In the genomic region with DNA sequence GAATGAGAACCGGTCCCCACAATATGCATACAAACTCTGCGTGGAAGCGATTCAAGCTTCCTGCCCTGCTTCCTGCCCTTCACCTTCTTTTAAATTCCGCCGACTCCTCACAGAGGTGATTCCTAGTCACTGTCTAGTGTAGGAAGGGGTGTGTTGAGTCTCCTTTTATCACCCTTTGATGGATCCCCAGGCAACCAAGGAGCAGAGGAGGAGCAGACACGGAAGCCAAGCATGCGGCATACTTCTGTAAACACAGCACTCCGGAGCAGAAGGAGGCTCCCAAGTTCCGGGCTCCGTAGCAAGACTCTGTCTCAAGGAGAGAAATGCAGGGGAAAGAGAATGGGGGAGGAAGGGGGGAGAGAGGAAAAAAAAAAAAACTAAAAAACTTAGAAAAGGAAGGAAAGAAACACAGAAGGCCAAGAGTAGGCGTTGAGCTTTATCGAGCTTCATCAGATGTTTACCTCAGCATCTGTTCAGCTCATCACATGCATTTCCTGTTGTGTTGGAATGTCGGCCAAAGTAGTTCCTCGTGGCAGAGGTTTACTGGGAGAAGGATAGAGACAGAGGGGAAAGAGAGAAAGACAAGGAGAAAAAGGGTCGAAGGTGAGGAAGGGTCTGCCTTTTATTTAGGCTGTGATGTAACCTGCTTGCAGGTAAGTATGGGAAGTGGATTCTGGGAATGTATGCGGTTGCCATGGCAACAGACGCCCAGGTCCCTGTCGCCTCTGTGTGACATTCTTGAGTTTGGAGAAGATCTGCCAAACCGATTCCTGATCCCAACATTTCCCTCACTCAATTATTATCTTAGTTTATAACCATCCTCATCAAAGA, we compare ENCODE assay signal across 9 mouse cellular contexts. TPM values are rescaled to one million over a fixed set of nuclear protein-coding genes. Genes with fewer than 3 reads are reported as not detected.
DNase-seq lines count a peak whose midpoint lies in the region; ATAC-seq and TF ChIP-seq lines count a peak whose summit lies in the region.
"Had no signal": no experiment of that assay in that cellular context is flagged by ENCODE, and none has a peak within 500 bp of the region (broad histone marks: within the 10 kb centered on the region; RNA-seq: fewer than 3 reads in every experiment).

No protein-coding gene starts in this region.

- peak in 1 of 2 experiments; percentile 15 for DNase-seq in left cerebral cortex, adult 2 months (ENCODE audit: extremely low spot score in 1 of 2, low spot score in 2 of 2)
- no peak for DNase-seq in left cerebral cortex, adult 11 months (ENCODE audit: low spot score)
- DNase-seq in forebrain, embryonic 11.5 days (ENCODE audit: low spot score), result no peak
- DNase-seq in hindbrain, postnatal 0 days (ENCODE audit: low spot score), result peak; percentile 67
- peak; percentile 25 for DNase-seq in lung, postnatal 10 days
- DNase-seq in cerebellum, adult 9-10 months, result no peak

- intact Hi-C loops in left cerebral cortex, adult 2 months (cut with DNase I), result no loop called here

- H3K36me3 ChIP-seq in forebrain, embryonic 11.5 days (ENCODE audit: control insufficient read depth, insufficient read depth, low read length), result no peaks in the 10 kb centered on the region
- H3K36me3 ChIP-seq in hindbrain, postnatal 0 days (ENCODE audit: insufficient read depth, low read length), result no peaks in the 10 kb centered on the region
- H3K36me3 ChIP-seq in stomach, embryonic 16.5 days (ENCODE audit: control insufficient read depth, insufficient read depth, low read length), result no peaks in the 10 kb centered on the region

- no peak overlapping the region for H3K9ac ChIP-seq in forebrain, embryonic 11.5 days (ENCODE audit: low read length)
- H3K9ac ChIP-seq in hindbrain, postnatal 0 days (replicated peaks; ENCODE audit: low read length), result no peak overlapping the region
- H3K9ac ChIP-seq in stomach, embryonic 16.5 days (ENCODE audit: low read length), result peak overlapping the region; percentile 59; the same call in 1 of the 2 replicates

- H3K27ac ChIP-seq in left cerebral cortex, adult 2 months, result no peak overlapping the region
- H3K27ac ChIP-seq in forebrain, embryonic 11.5 days (ENCODE audit: low read depth, low read length), result no peak overlapping the region
- no peak overlapping the region for H3K27ac ChIP-seq in hindbrain, postnatal 0 days
- no peak overlapping the region for H3K27ac ChIP-seq in stomach, embryonic 16.5 days (ENCODE audit: low read length)

- no peak for TF ChIP-seq CTCF in left cerebral cortex, adult 2 months (IDR thresholded peaks at IDR 0.05)
- no peak for TF ChIP-seq CTCF in hindbrain, postnatal 0 days (IDR thresholded peaks at IDR 0.05; ENCODE audit: low read depth)

- H3K27me3 ChIP-seq in forebrain, embryonic 11.5 days (ENCODE audit: control insufficient read depth, insufficient read depth, low read length), result no peaks in the 10 kb centered on the region; the same call in 1 of the 2 replicates
- no peaks in the 10 kb centered on the region for H3K27me3 ChIP-seq in hindbrain, postnatal 0 days (ENCODE audit: insufficient read depth, low read length)
- H3K27me3 ChIP-seq in stomach, embryonic 16.5 days (ENCODE audit: control insufficient read depth, insufficient read depth, low read length), result no peaks in the 10 kb centered on the region; the same call in 1 of the 2 replicates

- H3K4me1 ChIP-seq in forebrain, embryonic 11.5 days (replicated peaks; ENCODE audit: control insufficient read depth, insufficient read depth, low read length), result no peaks in the 10 kb centered on the region
- H3K4me1 ChIP-seq in hindbrain, postnatal 0 days (ENCODE audit: insufficient read depth, low read length), result no peaks in the 10 kb centered on the region
- peaks cover 4% of the 10 kb centered on the region; the same call in 1 of the 2 replicates for H3K4me1 ChIP-seq in stomach, embryonic 16.5 days (ENCODE audit: control insufficient read depth, insufficient read depth, low read length)

- 15% methylated on average over 19 of the region's 19 CpGs for WGBS in forebrain, embryonic 11.5 days
- 12% methylated on average over 19 of the region's 19 CpGs for WGBS in hindbrain, postnatal 0 days
- 5% methylated on average over 19 of the region's 19 CpGs for WGBS in stomach, embryonic 16.5 days

- H3K4me2 ChIP-seq in forebrain, embryonic 11.5 days (ENCODE audit: low read depth, low read length, severe bottlenecking), result peak overlapping the region; percentile 37
- H3K4me2 ChIP-seq in hindbrain, postnatal 0 days (ENCODE audit: low read depth, low read length), result peak overlapping the region; percentile 57
- H3K4me2 ChIP-seq in stomach, embryonic 16.5 days (ENCODE audit: low read depth, low read length), result peak overlapping the region; percentile 64

- H3K9me3 ChIP-seq in forebrain, embryonic 11.5 days (ENCODE audit: control insufficient read depth, low read length), result no peaks in the 10 kb centered on the region
- no peaks in the 10 kb centered on the region for H3K9me3 ChIP-seq in hindbrain, postnatal 0 days (ENCODE audit: low read length)
- H3K9me3 ChIP-seq in stomach, embryonic 16.5 days (replicated peaks; ENCODE audit: control insufficient read depth, low read length), result no peaks in the 10 kb centered on the region

- no peak for ATAC-seq in forebrain, embryonic 11.5 days (replicated peaks; ENCODE audit: low FRiP score)
- no peak for ATAC-seq in hindbrain, postnatal 0 days
- ATAC-seq in stomach, embryonic 16.5 days (ENCODE audit: insufficient read depth, low FRiP score), result no peak
- ATAC-seq in activated CD4-positive, CD25-positive, alpha-beta regulatory T cell, adult 4 months, result no peak

- H3K4me3 ChIP-seq in left cerebral cortex, adult 2 months, result peak overlapping the region; percentile 28; the same call in 1 of the 2 replicates
- peak overlapping the region; percentile 10; the same call in 1 of the 2 replicates for H3K4me3 ChIP-seq in forebrain, embryonic 11.5 days (ENCODE audit: low read depth, low read length)
- peak overlapping the region; percentile 25 for H3K4me3 ChIP-seq in hindbrain, postnatal 0 days (ENCODE audit: low read length)
- H3K4me3 ChIP-seq in stomach, embryonic 16.5 days (replicated peaks; ENCODE audit: low read length), result peak overlapping the region; percentile 40

RNA-seq across cellular contexts. Expression of a gene that starts 3.7 kb away (rescaled TPM):
- total RNA-seq in left cerebral cortex, adult 2 months (2021), result not detected
- polyA plus RNA-seq in forebrain, embryonic 11.5 days (2014; fragmentation: Nextera tagmentation; extraction: Ambion mirVana), result not detected in 2 replicates
- total RNA-seq in hindbrain, postnatal 0 days (2014; rRNA removed), result not detected in 2 replicates
- polyA plus RNA-seq in hindbrain, postnatal 0 days (2015; fragmentation: Nextera tagmentation; extraction: Ambion mirVana), result not detected in 2 replicates
- polyA plus RNA-seq in stomach, embryonic 16.5 days (2015; fragmentation: Nextera tagmentation; extraction: Ambion mirVana), result not detected in 2 replicates
- not detected for polyA plus RNA-seq in activated CD4-positive, CD25-positive, alpha-beta regulatory T cell, adult 4 months (2017; shearing (Covaris generic))
- total RNA-seq: layer of hippocampus, adult 18-20 months had no signal

RNA-seq across cellular contexts. Expression of a gene that starts 20.2 kb away (rescaled TPM):
- total RNA-seq in left cerebral cortex, adult 2 months (2021), result 10 to 100 TPM; 57.2 to 70.8 TPM
- polyA plus RNA-seq in forebrain, embryonic 11.5 days (2014; fragmentation: Nextera tagmentation; extraction: Ambion mirVana), result 133 and 145 TPM in 2 replicates
- total RNA-seq in hindbrain, postnatal 0 days (2014; rRNA removed), result 189 and 200 TPM in 2 replicates
- polyA plus RNA-seq in hindbrain, postnatal 0 days (2015; fragmentation: Nextera tagmentation; extraction: Ambion mirVana), result 100 and 106 TPM in 2 replicates
- polyA plus RNA-seq in stomach, embryonic 16.5 days (2015; fragmentation: Nextera tagmentation; extraction: Ambion mirVana), result 93.7 and 104 TPM in 2 replicates
- 10 to 100 TPM; 23.6 to 33.3 TPM for polyA plus RNA-seq in activated CD4-positive, CD25-positive, alpha-beta regulatory T cell, adult 4 months (2017; shearing (Covaris generic))

RNA-seq across cellular contexts. Expression of a gene that starts 23.3 kb away (rescaled TPM):
- 10 to 100 TPM; 20.3 to 23.3 TPM for total RNA-seq in left cerebral cortex, adult 2 months (2021)
- 24.5 and 25.8 TPM in 2 replicates for polyA plus RNA-seq in forebrain, embryonic 11.5 days (2014; fragmentation: Nextera tagmentation; extraction: Ambion mirVana)
- 5.6 and 10.8 TPM in 2 replicates for total RNA-seq in hindbrain, postnatal 0 days (2014; rRNA removed)
- 11.2 and 11.3 TPM in 2 replicates for polyA plus RNA-seq in hindbrain, postnatal 0 days (2015; fragmentation: Nextera tagmentation; extraction: Ambion mirVana)
- 39.7 and 41.5 TPM in 2 replicates for polyA plus RNA-seq in stomach, embryonic 16.5 days (2015; fragmentation: Nextera tagmentation; extraction: Ambion mirVana)
- 10 to 100 TPM; 17.0 to 17.1 TPM for polyA plus RNA-seq in activated CD4-positive, CD25-positive, alpha-beta regulatory T cell, adult 4 months (2017; shearing (Covaris generic))

RNA-seq across cellular contexts. Expression of a gene that starts 33.2 kb away (rescaled TPM):
- 10 to 100 TPM; 55.9 to 58.2 TPM for total RNA-seq in left cerebral cortex, adult 2 months (2021)
- polyA plus RNA-seq in forebrain, embryonic 11.5 days (2014; fragmentation: Nextera tagmentation; extraction: Ambion mirVana), result 77.0 and 77.8 TPM in 2 replicates
- total RNA-seq in hindbrain, postnatal 0 days (2014; rRNA removed), result 115 and 120 TPM in 2 replicates
- polyA plus RNA-seq in hindbrain, postnatal 0 days (2015; fragmentation: Nextera tagmentation; extraction: Ambion mirVana), result 79.7 and 81.2 TPM in 2 replicates
- polyA plus RNA-seq in stomach, embryonic 16.5 days (2015; fragmentation: Nextera tagmentation; extraction: Ambion mirVana), result 88.7 and 97.7 TPM in 2 replicates
- polyA plus RNA-seq in activated CD4-positive, CD25-positive, alpha-beta regulatory T cell, adult 4 months (2017; shearing (Covaris generic)), result 10 to 100 TPM; 32.7 to 33.2 TPM

RNA-seq across cellular contexts. Expression of a gene that starts 49.3 kb away (rescaled TPM):
- 10 to 100 TPM; 50.7 to 50.8 TPM for total RNA-seq in left cerebral cortex, adult 2 months (2021)
- 1.7 and 2.5 TPM in 2 replicates for polyA plus RNA-seq in forebrain, embryonic 11.5 days (2014; fragmentation: Nextera tagmentation; extraction: Ambion mirVana)
- 42.7 and 46.5 TPM in 2 replicates for total RNA-seq in hindbrain, postnatal 0 days (2014; rRNA removed)
- polyA plus RNA-seq in hindbrain, postnatal 0 days (2015; fragmentation: Nextera tagmentation; extraction: Ambion mirVana), result 30.6 and 31.6 TPM in 2 replicates
- 6.8 and 6.9 TPM in 2 replicates for polyA plus RNA-seq in stomach, embryonic 16.5 days (2015; fragmentation: Nextera tagmentation; extraction: Ambion mirVana)
- under 1 TPM in 1 of 2 experiments, not detected in 1; 0.15 TPM for polyA plus RNA-seq in activated CD4-positive, CD25-positive, alpha-beta regulatory T cell, adult 4 months (2017; shearing (Covaris generic))

Comparison
In these comparisons a context has a peak if more than half of its experiments do, and no peak if none do; other contexts are left out.
1. DNase-seq: peak in hindbrain, postnatal 0 days (single experiment) and lung, postnatal 10 days (single experiment); none in left cerebral cortex, adult 11 months (single experiment), forebrain, embryonic 11.5 days (single experiment) and cerebellum, adult 9-10 months (single experiment).
2. Peak in every context shown above with its lines, with median percentiles within 50 percentile points of each other: H3K4me3 ChIP-seq and H3K4me2 ChIP-seq.